Mouse (Mus musculus): ENCODE results near the gene Zscan21.
"Not testable (repeated sequence)": the region's sequence is repeated elsewhere in the genome, so short reads cannot be mapped to it uniquely, and the experiment has no call there.

Zscan21 gene

DNA sequence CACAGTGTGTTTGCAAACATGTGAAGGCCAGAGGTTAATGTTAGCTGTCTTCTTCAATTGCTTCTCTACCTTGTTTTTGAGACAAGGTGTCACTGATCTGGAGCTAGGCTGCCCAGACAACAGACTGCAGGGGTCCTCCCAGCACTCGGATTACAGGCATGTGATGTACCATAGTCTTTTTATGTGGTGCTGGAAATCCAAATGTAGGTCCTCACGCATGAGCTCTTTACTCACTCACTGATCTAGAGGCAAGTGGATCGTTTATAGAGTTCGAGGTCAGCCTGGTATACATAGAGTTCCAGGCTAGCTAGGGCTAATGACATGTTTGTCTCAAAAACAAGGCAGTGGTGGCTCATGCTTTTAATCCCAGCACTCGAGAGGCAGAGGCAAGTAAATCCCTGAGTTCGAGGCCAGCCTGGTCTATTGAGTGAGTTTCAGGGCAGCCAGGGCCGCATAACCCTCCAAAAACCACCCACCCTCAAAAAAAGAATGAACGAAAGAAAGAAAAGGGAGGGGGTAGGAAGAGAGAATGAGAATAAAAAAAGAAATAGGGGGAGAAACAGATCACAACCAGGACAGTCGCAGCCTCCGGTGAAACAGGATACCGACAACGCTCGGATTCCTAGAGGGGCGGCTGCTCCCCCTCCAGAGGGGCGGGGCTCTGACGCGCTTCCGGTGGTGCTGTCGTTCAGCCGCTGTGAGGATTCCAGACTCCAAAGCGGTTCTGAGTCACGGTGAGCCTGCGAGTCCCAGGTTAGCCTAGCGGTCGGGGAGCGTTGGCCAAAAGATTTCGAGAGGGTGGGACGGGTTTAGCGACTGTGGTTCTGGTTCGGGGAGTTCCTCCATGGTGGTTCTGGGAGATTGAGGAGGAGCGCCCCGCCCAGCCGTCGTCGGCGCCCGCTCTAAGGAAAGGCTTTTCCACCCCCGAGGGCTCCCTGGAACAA lies at the start of gene Zscan21:
Zscan21 (plus strand) TSS at position 649 of the 944 bp plus-strand sequence.
- DNase-seq (ENCODE audit: low read depth, low spot score): peak; percentile 93

DNA sequence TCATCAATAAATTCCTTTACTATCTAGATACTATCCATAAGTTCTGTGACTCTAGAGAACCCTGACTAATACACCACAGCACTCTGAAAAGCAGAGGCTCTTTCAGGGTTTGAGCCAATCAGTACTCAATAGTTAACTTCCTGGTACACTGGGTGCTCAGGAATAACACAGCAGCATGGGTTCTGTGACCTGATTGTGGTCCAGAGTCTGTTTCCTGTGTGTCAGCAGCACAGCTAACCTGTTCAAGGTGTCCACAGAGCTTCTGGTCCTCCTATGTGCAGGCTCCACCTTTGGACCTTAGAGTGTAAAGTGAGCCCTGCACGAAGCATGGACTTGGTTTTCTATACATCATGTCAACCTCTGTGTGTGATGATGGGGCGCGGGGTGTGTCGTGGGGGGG lies 42.9 kb upstream of the Zscan21 start:
- no peak for DNase-seq (ENCODE audit: low read depth, low spot score)

- DNase-seq (ENCODE audit: low read depth, low spot score): no peak
These were observed 41.0 kb upstream of the Zscan21 start for GRCm38 (mm10) chr5:138075684-138076083.

DNA sequence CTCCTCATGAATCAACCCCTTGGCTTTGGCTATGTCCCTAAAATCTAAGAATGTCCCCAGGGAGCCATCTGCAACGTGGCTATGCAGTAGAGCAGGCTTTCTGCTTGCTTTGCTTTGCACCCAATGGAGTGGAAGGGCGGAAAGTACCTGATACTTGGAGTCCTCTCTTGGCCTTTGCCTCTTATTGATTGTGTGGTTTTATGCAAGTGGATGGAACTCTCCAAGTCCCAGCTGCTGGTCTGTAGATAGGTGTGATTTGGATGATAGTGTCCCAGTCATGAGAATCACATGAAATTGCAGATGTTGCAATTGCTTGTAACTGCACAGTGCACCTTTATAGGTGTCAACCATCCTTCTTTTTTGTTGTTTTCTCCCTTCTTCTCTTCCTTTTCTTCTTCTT lies 40.6 kb upstream of the Zscan21 start:
- no peak for DNase-seq (ENCODE audit: low read depth, low spot score)

- DNase-seq (ENCODE audit: low read depth, low spot score): no peak
These were observed 36.2 kb upstream of the Zscan21 start for GRCm38 (mm10) chr5:138080456-138080855.

DNA sequence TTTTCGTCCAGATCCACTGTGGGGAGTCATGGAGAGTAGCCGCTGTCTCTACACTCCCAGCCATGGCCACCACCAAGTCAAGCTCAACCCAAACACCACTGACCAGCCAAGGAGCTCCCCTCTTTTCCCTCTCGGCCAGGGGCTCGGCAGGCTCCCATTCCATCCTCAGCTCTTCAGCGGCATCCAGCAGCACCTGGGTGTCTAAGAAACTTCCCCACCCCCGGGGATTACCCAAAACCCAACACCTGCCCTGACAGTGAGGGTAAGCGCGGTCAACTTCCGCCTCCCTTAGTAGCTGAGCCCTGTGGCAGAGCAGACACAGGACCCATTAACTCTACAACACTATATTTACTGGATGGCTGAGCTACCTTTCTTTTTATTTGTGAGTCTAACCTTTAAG lies 35.3 kb upstream of the Zscan21 start:
- no peak for DNase-seq (ENCODE audit: low read depth, low spot score)

DNA sequence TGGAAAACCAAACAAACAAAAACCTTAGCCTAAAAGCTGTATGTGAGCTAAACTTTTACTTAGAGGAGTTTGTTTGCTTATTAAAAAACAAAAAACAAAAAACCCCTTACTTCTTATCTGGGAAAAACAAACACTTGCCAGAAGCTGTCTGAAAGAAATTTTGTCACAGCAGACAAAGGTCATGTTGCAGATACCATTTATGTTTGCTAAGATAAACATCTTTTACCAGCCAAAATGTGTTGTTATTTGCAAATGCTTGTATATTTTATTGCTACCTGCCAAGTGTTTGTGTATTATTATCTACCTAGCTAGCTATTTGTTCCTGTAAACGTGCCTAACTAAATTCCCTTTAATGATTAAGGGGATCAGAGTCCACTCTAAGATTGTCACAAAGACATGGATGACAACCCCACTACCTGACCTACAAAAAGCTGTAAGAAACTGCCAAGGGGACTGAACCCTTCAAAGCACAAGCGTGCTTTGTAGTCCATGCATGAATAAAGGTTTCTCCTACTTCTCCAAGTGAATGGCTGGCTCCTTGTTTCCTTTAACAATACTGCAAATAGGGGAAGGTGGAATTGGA lies 33.3 kb upstream of the Zscan21 start:
- no peak for DNase-seq (ENCODE audit: low read depth, low spot score)

- DNase-seq (ENCODE audit: low read depth, low spot score): no peak
These were observed 32.8 kb upstream of the Zscan21 start for GRCm38 (mm10) chr5:138083936-138084335.

GRCm38 (mm10) chr5:138084507-138084906 lies 32.2 kb upstream of the Zscan21 start:
- no peak for DNase-seq (ENCODE audit: low read depth, low spot score)

DNA sequence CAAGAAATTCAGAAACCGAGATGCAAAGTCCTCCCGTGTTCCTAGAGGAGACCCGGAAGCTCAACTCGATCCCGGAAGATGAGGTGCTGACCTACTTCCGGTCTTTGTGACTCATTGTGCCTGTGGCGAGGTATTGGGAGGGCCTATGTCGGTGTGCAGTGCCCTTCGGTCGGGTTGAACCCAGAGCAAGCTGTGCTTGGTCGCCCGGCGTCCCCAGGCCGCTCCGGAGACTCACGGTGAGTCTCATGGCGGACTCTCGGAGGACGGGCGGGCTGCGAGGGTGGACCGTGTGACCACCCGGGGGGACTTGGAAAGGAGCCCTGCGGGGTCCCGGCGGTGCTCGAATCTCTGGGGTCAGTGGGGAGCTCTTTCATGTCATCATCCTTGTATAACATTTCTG lies 31.7 kb upstream of the Zscan21 start, which contains the start of gene Zkscan1:
Zkscan1 (plus strand) TSS at position 89 of the 400 bp plus-strand sequence.
- DNase-seq (ENCODE audit: low read depth, low spot score): peak; percentile 92

DNA sequence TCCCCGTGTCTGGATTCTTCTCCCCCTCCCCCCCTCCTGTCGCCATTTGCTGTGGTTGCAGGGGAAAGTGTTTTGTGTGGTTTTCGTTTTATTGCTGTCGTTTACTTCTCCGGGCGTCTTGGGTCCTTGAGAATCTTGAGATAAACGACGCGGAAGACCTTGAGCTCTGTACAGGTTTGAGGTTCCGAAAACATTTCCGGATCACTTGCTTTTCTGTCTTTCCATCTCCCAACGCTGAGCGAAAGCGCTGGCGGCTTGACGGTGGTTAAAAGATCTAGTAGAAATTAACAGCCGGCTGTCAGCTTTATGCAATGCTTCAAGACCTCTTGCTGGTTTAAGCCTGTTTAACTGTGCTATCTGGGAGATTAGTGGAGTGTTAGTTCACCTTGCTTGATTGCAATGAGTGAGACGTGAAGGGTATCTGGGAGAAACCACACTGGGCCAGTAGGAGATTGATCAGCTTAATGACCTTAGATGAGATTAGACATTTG lies 31.2 kb upstream of the Zscan21 start:
- peak; percentile 76 for DNase-seq (ENCODE audit: low read depth, low spot score)

GRCm38 (mm10) chr5:138086842-138087241 lies 29.9 kb upstream of the Zscan21 start:
- DNase-seq (ENCODE audit: low read depth, low spot score): no peak

- DNase-seq (ENCODE audit: low read depth, low spot score): no peak
These were observed 28.3 kb upstream of the Zscan21 start for GRCm38 (mm10) chr5:138088366-138088765.

DNA sequence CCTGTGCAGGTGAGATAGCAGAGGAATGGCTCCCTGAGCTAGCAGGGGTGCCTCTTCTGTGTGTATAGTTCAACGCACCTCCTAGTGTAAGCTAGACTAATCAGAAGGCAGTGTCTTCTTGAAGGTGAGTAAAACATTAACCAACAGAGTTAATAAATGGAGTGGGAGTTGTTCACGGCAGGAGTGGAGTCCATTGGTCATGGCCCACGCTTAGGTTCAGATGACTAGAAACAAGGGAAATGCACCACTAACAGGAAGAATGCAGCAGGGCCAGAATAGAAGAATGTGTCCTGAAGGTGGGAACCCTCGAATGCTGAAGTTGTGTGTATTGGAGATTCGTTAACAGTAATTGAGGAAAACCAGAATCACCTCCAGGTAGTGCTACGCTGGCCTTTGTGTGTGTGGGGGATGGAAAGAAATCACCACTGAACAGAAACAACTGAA lies 27.6 kb upstream of the Zscan21 start:
- no peak for DNase-seq (ENCODE audit: low read depth, low spot score)

GRCm38 (mm10) chr5:138090271-138090670 lies 26.4 kb upstream of the Zscan21 start:
- DNase-seq (ENCODE audit: low read depth, low spot score): peak; percentile 25

GRCm38 (mm10) chr5:138090737-138091136 lies 26.0 kb upstream of the Zscan21 start:
- DNase-seq (ENCODE audit: low read depth, low spot score): no peak

GRCm38 (mm10) chr5:138092771-138093170 lies 23.9 kb upstream of the Zscan21 start:
- no peak for DNase-seq (ENCODE audit: low read depth, low spot score)

DNA sequence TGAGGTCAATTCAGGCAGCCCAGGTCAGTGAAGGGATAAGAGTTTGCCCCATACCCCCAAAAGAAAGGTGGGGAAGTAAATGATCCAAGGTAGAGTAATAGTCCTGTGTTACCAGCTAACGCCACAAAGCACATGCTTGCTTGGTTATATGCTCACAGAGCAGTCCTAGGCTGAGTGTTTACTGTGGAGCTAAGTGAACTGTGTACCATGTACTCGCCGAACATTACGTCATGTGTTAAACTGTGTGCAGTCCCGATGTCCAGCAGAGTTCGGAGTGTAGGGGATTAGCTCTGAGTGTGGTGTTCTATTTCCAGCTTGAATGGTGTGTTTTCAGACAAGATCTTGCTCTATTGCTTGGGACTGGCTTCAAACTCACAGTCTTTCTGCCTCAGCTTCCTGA lies 22.2 kb upstream of the Zscan21 start:
- DNase-seq (ENCODE audit: low read depth, low spot score): no peak

DNA sequence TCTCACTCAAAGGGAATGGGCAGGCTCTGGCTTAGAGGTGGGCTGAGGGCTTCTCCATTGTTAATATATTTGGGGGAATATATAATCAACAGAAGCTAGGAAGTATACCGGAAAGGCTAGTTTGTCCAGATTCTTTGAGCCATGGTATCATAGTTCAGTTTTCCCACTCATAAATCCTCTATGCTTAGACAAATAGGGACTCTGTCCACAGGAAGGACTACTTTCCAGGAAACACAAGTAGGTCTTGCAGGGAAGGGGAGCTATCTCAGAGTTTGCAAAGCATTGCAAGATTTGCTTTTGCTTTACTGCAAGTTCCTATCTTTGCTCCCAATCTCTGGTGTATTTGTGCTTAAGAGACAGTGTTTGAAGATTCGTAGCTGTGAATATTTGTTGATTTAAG lies 11.7 kb upstream of the Zscan21 start:
- DNase-seq (ENCODE audit: low read depth, low spot score): no peak

DNA sequence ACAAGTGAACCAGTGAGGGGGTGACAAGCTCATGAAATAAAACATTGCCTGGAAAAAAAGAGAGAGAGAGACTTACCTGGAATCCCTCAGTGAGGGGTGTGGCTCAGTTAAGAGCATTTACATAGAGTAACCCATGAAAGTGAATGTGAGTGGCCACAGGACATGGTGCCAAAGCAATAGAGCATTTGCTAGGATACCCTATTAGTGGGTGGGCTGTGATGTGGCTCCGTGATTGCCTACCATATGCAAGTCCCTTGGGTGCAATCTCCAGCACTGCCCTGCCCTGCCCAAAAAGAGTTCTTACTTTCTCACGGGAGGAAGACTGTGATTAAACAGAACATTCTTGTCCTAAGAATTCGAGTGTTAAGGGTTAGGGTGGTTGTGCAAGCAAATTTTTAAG lies 9.6 kb upstream of the Zscan21 start:
- no peak for DNase-seq (ENCODE audit: low read depth, low spot score)

GRCm38 (mm10) chr5:138109847-138110396 lies 6.8 kb upstream of the Zscan21 start:
- DNase-seq (ENCODE audit: low read depth, low spot score): not testable (repeated sequence)
